Mouse (Mus musculus) neural tube, embryonic 13.5 days (tissue): ENCODE measurements around the gene Samd9l. TPM values are rescaled to one million over a fixed set of nuclear protein-coding genes. Genes with fewer than 3 reads are reported as not detected.
"Not testable (repeated sequence)": the region's sequence is repeated elsewhere in the genome, so short reads cannot be mapped to it uniquely, and the experiment has no call there.

Experiments used
- ATAC-seq: fragments of 200-750 bp; cut with Nextera tagmentation; 2 replicates; pipeline ENCODE4 v1.8.0; 2017; ENCODE audit warnings: low read depth, mild to moderate bottlenecking, moderate TSS enrichment, moderate library complexity
- H3K27ac ChIP-seq: fragments of 300-500 bp; sonication (generic); replicated peaks from 2 replicates; pipeline ENCODE4 v1.5.1; 2015; ENCODE audit warnings: moderate library complexity, mild to moderate bottlenecking, inconsistent platforms
- H3K27me3 ChIP-seq: fragments of 300-500 bp; sonication (generic); 2 replicates; pipeline ENCODE4 v1.6.1; 2015; ENCODE audit warnings: mild to moderate bottlenecking, inconsistent platforms
- H3K36me3 ChIP-seq: fragments of 300-500 bp; sonication (generic); 2 replicates; pipeline ENCODE4 v1.6.1; 2015; ENCODE audit warnings: mild to moderate bottlenecking, inconsistent platforms
- H3K4me1 ChIP-seq: fragments of 300-500 bp; sonication (generic); replicated peaks from 2 replicates; pipeline ENCODE4 v1.6.1; 2015; ENCODE audit warnings: inconsistent platforms
- H3K4me2 ChIP-seq: fragments of 300-500 bp; sonication (generic); 2 replicates; pipeline ENCODE4 v1.6.1; 2015; ENCODE audit warnings: inconsistent platforms, mild to moderate bottlenecking, moderate library complexity
- H3K4me3 ChIP-seq: fragments of 300-500 bp; sonication (generic); 2 replicates; pipeline ENCODE4 v1.5.1; 2015; ENCODE audit warnings: mild to moderate bottlenecking, inconsistent platforms
- H3K9ac ChIP-seq: fragments of 300-500 bp; sonication (generic); 2 replicates; pipeline ENCODE4 v1.6.1; 2015; ENCODE audit warnings: moderate library complexity, mild to moderate bottlenecking, inconsistent platforms
- H3K9me3 ChIP-seq: fragments of 300-500 bp; sonication (generic); 2 replicates; pipeline ENCODE4 v1.6.1; 2016; ENCODE audit warnings: inconsistent platforms
- WGBS: fragments of 180-500 bp; shearing (Covaris S2); methylation state at CpG from one replicate; pipeline ENCODE4 v1.1.7; 2015; 5-methylcytosine and 5-hydroxymethylcytosine counted together
- polyA plus RNA-seq: library from polyadenylated mRNA; unstranded; fragments of >200 nt; fragmentation: Nextera tagmentation; extraction: Ambion mirVana; gene quantifications from 2 replicates; pipeline ENCODE4 v1.2.1, GENCODE M21; 2015

Samd9l gene
- polyA plus RNA-seq, 1 experiment from 2014 or later: 0.78 TPM

GRCm38 (mm10) chr6:3384816-3385215 lies 14.6 kb downstream of the Samd9l start:
- not testable (repeated sequence) for H3K27ac ChIP-seq, H3K9ac ChIP-seq, H3K4me1 ChIP-seq, H3K4me2 ChIP-seq, H3K4me3 ChIP-seq, H3K36me3 ChIP-seq, H3K9me3 ChIP-seq, H3K27me3 ChIP-seq, ATAC-seq

- H3K36me3 ChIP-seq, H3K9me3 ChIP-seq, H3K27ac ChIP-seq, H3K27me3 ChIP-seq, H3K4me2 ChIP-seq, ATAC-seq, H3K4me3 ChIP-seq, H3K4me1 ChIP-seq, H3K9ac ChIP-seq: not testable (repeated sequence)
- WGBS: 47% methylated on average over 1 of the region's 4 CpGs
Observed at GRCm38 (mm10) chr6:3384115-3384791, 15.1 kb downstream of the Samd9l start.

GRCm38 (mm10) chr6:3379146-3379545 lies 20.2 kb downstream of the Samd9l start:
- H3K4me3 ChIP-seq: no peak overlapping the region
- WGBS: 92% methylated on average over 2 of the region's 2 CpGs
- no peak for ATAC-seq

GRCm38 (mm10) chr6:3376687-3377086 lies 22.7 kb downstream of the Samd9l start:
- H3K4me3 ChIP-seq: no peak overlapping the region
- no peak for ATAC-seq
- no peaks in the 10 kb centered on the region for H3K4me1 ChIP-seq
- H3K9ac ChIP-seq: no peak overlapping the region
- WGBS: 87% methylated on average over 5 of the region's 5 CpGs
- no peak overlapping the region for H3K27ac ChIP-seq
- no peaks in the 10 kb centered on the region for H3K9me3 ChIP-seq
- H3K36me3 ChIP-seq: no peaks in the 10 kb centered on the region
- no peak overlapping the region for H3K4me2 ChIP-seq
- H3K27me3 ChIP-seq: no peaks in the 10 kb centered on the region

More at GRCm38 (mm10) chr6:3379146-3379545, 20.2 kb downstream of the Samd9l start:
- Histone ChIP-seq H3K27ac (no peak overlapping the region), H3K4me1 (no peaks in the 10 kb centered on the region), H3K27me3 (no peaks in the 10 kb centered on the region), H3K9me3 (no peaks in the 10 kb centered on the region), H3K36me3 (no peaks in the 10 kb centered on the region), H3K9ac (no peak overlapping the region), H3K4me2 (no peak overlapping the region)

GRCm38 (mm10) chr6:3369527-3369926 lies 29.8 kb downstream of the Samd9l start:
- Histone ChIP-seq H3K4me3 (no peak overlapping the region), H3K4me2 (no peak overlapping the region)
- ATAC-seq: no peak

GRCm38 (mm10) chr6:3365609-3366008 lies 33.8 kb downstream of the Samd9l start:
- not testable (repeated sequence) for H3K27me3 ChIP-seq, H3K4me1 ChIP-seq, H3K4me3 ChIP-seq, H3K36me3 ChIP-seq, H3K27ac ChIP-seq, H3K9ac ChIP-seq, H3K4me2 ChIP-seq, ATAC-seq, H3K9me3 ChIP-seq
- WGBS: 90% methylated on average over 1 of the region's 1 CpGs

More at GRCm38 (mm10) chr6:3369527-3369926, 29.8 kb downstream of the Samd9l start:
- Histone ChIP-seq H3K9ac (no peak overlapping the region), H3K36me3 (no peaks in the 10 kb centered on the region), H3K4me1 (no peaks in the 10 kb centered on the region), H3K27me3 (no peaks in the 10 kb centered on the region), H3K27ac (no peak overlapping the region), H3K9me3 (peaks cover 6% of the 10 kb centered on the region; the same call in 1 of the 2 replicates)
- WGBS: 85% methylated on average over 8 of the region's 8 CpGs

- H3K4me3 ChIP-seq, H3K9ac ChIP-seq, H3K36me3 ChIP-seq, H3K4me2 ChIP-seq, H3K27me3 ChIP-seq, H3K27ac ChIP-seq, H3K4me1 ChIP-seq, H3K9me3 ChIP-seq, ATAC-seq: not testable (repeated sequence)
- 18% methylated on average over 1 of the region's 1 CpGs for WGBS
Observed at GRCm38 (mm10) chr6:3345924-3346597, 53.3 kb downstream of the Samd9l start.

- H3K4me2 ChIP-seq, H3K27ac ChIP-seq, H3K9ac ChIP-seq, ATAC-seq, H3K4me1 ChIP-seq, H3K4me3 ChIP-seq, H3K36me3 ChIP-seq, H3K27me3 ChIP-seq, H3K9me3 ChIP-seq: not testable (repeated sequence)
- 63% methylated on average over 1 of the region's 4 CpGs for WGBS
Observed at GRCm38 (mm10) chr6:3345043-3345639, 54.2 kb downstream of the Samd9l start.

- not testable (repeated sequence) for H3K4me3 ChIP-seq, H3K9me3 ChIP-seq, H3K36me3 ChIP-seq, ATAC-seq, H3K27ac ChIP-seq, H3K4me2 ChIP-seq, H3K4me1 ChIP-seq, H3K9ac ChIP-seq, H3K27me3 ChIP-seq
- 86% methylated on average over 1 of the region's 1 CpGs for WGBS
Observed at GRCm38 (mm10) chr6:3343603-3344247, 55.6 kb downstream of the Samd9l start.

GRCm38 (mm10) chr6:3341479-3341878 lies 57.9 kb downstream of the Samd9l start:
- no peak overlapping the region for H3K27ac ChIP-seq
- H3K9ac ChIP-seq: no peak overlapping the region
- peak overlapping the region; percentile 46; the same call in 1 of the 2 replicates for H3K4me2 ChIP-seq
- H3K4me1 ChIP-seq: 0 out of 2 replicates have a peak, but pooled peaks cover 6% of the 10 kb centered on the region
- no peaks in the 10 kb centered on the region for H3K27me3 ChIP-seq
- no peak for ATAC-seq
- no peaks in the 10 kb centered on the region for H3K36me3 ChIP-seq
- WGBS: 51% methylated on average over 5 of the region's 5 CpGs
- no peaks in the 10 kb centered on the region for H3K9me3 ChIP-seq
- no peak overlapping the region for H3K4me3 ChIP-seq

- not testable (repeated sequence) for H3K27me3 ChIP-seq, H3K9me3 ChIP-seq, H3K27ac ChIP-seq, H3K36me3 ChIP-seq, H3K4me1 ChIP-seq
- peak; percentile 53; the same call in 1 of the 2 replicates for ATAC-seq
- H3K9ac ChIP-seq: peak overlapping the region; percentile 31; the same call in 1 of the 2 replicates
- peak overlapping the region; percentile 22 for H3K4me3 ChIP-seq
- 34% methylated on average over 10 of the region's 10 CpGs for whole genome bisulfite sequencing
- H3K4me2 ChIP-seq: peak overlapping the region; percentile 46
Observed at GRCm38 (mm10) chr6:3340928-3341327, 58.4 kb downstream of the Samd9l start.

GRCm38 (mm10) chr6:3339131-3339530 lies 60.2 kb downstream of the Samd9l start:
- WGBS: 64% methylated on average over 6 of the region's 6 CpGs
- H3K9me3 ChIP-seq, H3K36me3 ChIP-seq, H3K4me2 ChIP-seq, H3K4me3 ChIP-seq, H3K9ac ChIP-seq, H3K27ac ChIP-seq, ATAC-seq, H3K27me3 ChIP-seq, H3K4me1 ChIP-seq: not testable (repeated sequence)
